Mouse (Mus musculus) erythroblast, embryonic 14.5 days (primary cell): Measurements from ENCODE around the gene Taldo1.

Source experiments
- GATA1 ChIP-seq: IDR thresholded peaks from 2 replicates; pipeline ENCODE4 v1.6.1; 2012; ENCODE audit warnings: low read length, inconsistent platforms, mixed read lengths
- TAL1 ChIP-seq: IDR thresholded peaks from 3 replicates; pipeline ENCODE4 v1.6.1; 2012; ENCODE audit warnings: low read length, inconsistent platforms, mixed read lengths

GRCm38 (mm10) chr7:141430585-141431240 is 38.7 kb downstream of the Taldo1 start:
- TF ChIP-seq GATA1: no peak
- no peak for TF ChIP-seq TAL1
